Mouse (Mus musculus): Measurements from ENCODE around the gene Ccdc78. TPM values are rescaled to one million over a fixed set of nuclear protein-coding genes. Genes with fewer than 3 reads are reported as not detected.

Gene Ccdc78
- polyA plus RNA-seq, 1 experiment from 2014 or later: 0.18 TPM

GRCm38 (mm10) chr17:25836397-25837075 is 50.2 kb downstream of the Ccdc78 start:
- Histone ChIP-seq H3K4me1 (ENCODE audit: control insufficient read depth, insufficient read depth, low read length) (peaks cover 54% of the 10 kb centered on the region), H3K4me3 (replicated peaks; ENCODE audit: low read depth, low read length) (peak overlapping the region; percentile 47), H3K9me3 (ENCODE audit: control insufficient read depth, low read length) (no peaks in the 10 kb centered on the region), H3K36me3 (ENCODE audit: control insufficient read depth, insufficient read depth, low read length) (peaks cover 43% of the 10 kb centered on the region), H3K4me2 (ENCODE audit: low read length) (peak overlapping the region; percentile 75), H3K9ac (replicated peaks; ENCODE audit: low read length) (peak overlapping the region; percentile 78), H3K27ac (replicated peaks; ENCODE audit: low read depth, low read length) (peak overlapping the region; percentile 84), H3K27me3 (ENCODE audit: control insufficient read depth, insufficient read depth, low read length) (no peaks in the 10 kb centered on the region)
- DNase-seq: no peak
- 24% methylated on average over 23 of the region's 23 CpGs for WGBS
- ATAC-seq (ENCODE audit: low FRiP score, low TSS enrichment): no peak

- Histone ChIP-seq H3K4me3 (replicated peaks; ENCODE audit: low read depth, low read length) (peak within 1 kb of the TSS; percentile 47), H3K4me2 (ENCODE audit: low read length) (peak within 1 kb of the TSS; percentile 75), H3K27me3 (ENCODE audit: control insufficient read depth, insufficient read depth, low read length) (no peaks in the 10 kb centered on the region), H3K27ac (replicated peaks; ENCODE audit: low read depth, low read length) (peak within 1 kb of the TSS; percentile 84), H3K4me1 (ENCODE audit: control insufficient read depth, insufficient read depth, low read length) (peaks cover 49% of the 10 kb centered on the region), H3K36me3 (ENCODE audit: control insufficient read depth, insufficient read depth, low read length) (peaks cover 46% of the 10 kb centered on the region), H3K9ac (replicated peaks; ENCODE audit: low read length) (peak within 1 kb of the TSS; percentile 78), H3K9me3 (ENCODE audit: control insufficient read depth, low read length) (no peaks in the 10 kb centered on the region)
- peak; percentile 26; the same call in 1 of the 2 replicates for ATAC-seq (ENCODE audit: low FRiP score, low TSS enrichment)
- peak; percentile 89 for DNase-seq
- 2% methylated on average over 29 of the region's 29 CpGs for WGBS
These were observed 50.7 kb downstream of the Ccdc78 start, which contains the start of gene Rhbdl1 for GRCm38 (mm10) chr17:25837076-25837410. Rhbdl1 (minus strand) TSS chr17:25837295.

- no peaks in the 10 kb centered on the region for H3K27me3 ChIP-seq (ENCODE audit: control insufficient read depth, insufficient read depth, low read length)
- H3K4me3 ChIP-seq (replicated peaks; ENCODE audit: low read depth, low read length): no peak overlapping the region
- peak overlapping the region; percentile 84 for H3K27ac ChIP-seq (replicated peaks; ENCODE audit: low read depth, low read length)
- H3K9ac ChIP-seq (replicated peaks; ENCODE audit: low read length): peak overlapping the region; percentile 78; the same call in 1 of the 2 replicates
- ATAC-seq (ENCODE audit: low FRiP score, low TSS enrichment) (no peak), DNase-seq (peak; percentile 57)
- peak overlapping the region; percentile 75 for H3K4me2 ChIP-seq (ENCODE audit: low read length)
- H3K9me3 ChIP-seq (ENCODE audit: control insufficient read depth, low read length): no peaks in the 10 kb centered on the region
- WGBS: 13% methylated on average over 3 of the region's 3 CpGs
- peaks cover 46% of the 10 kb centered on the region for H3K4me1 ChIP-seq (ENCODE audit: control insufficient read depth, insufficient read depth, low read length)
- peaks cover 51% of the 10 kb centered on the region for H3K36me3 ChIP-seq (ENCODE audit: control insufficient read depth, insufficient read depth, low read length)
These were observed 51.2 kb downstream of the Ccdc78 start for GRCm38 (mm10) chr17:25837533-25837932.

GRCm38 (mm10) chr17:25838904-25839303 is 52.5 kb downstream of the Ccdc78 start:
- no peak overlapping the region for H3K27ac ChIP-seq (replicated peaks; ENCODE audit: low read depth, low read length)

GRCm38 (mm10) chr17:25839455-25840235 is 53.3 kb downstream of the Ccdc78 start:
- no peak overlapping the region for H3K4me2 ChIP-seq (ENCODE audit: low read length)
- no peaks in the 10 kb centered on the region for H3K9me3 ChIP-seq (ENCODE audit: control insufficient read depth, low read length)
- no peak for ATAC-seq (ENCODE audit: low FRiP score, low TSS enrichment)
- H3K36me3 ChIP-seq (ENCODE audit: control insufficient read depth, insufficient read depth, low read length): peaks cover 51% of the 10 kb centered on the region
- DNase-seq: no peak
- H3K9ac ChIP-seq (replicated peaks; ENCODE audit: low read length): no peak overlapping the region
- no peak overlapping the region for H3K27ac ChIP-seq (replicated peaks; ENCODE audit: low read depth, low read length)
- WGBS: 85% methylated on average over 14 of the region's 14 CpGs
- H3K4me1 ChIP-seq (ENCODE audit: control insufficient read depth, insufficient read depth, low read length): peaks cover 45% of the 10 kb centered on the region
- H3K27me3 ChIP-seq (ENCODE audit: control insufficient read depth, insufficient read depth, low read length): no peaks in the 10 kb centered on the region
- H3K4me3 ChIP-seq (replicated peaks; ENCODE audit: low read depth, low read length): no peak overlapping the region

More at GRCm38 (mm10) chr17:25838904-25839303, 52.5 kb downstream of the Ccdc78 start:
- Histone ChIP-seq H3K36me3 (ENCODE audit: control insufficient read depth, insufficient read depth, low read length) (peaks cover 53% of the 10 kb centered on the region), H3K4me2 (ENCODE audit: low read length) (no peak overlapping the region), H3K27me3 (ENCODE audit: control insufficient read depth, insufficient read depth, low read length) (no peaks in the 10 kb centered on the region), H3K4me3 (replicated peaks; ENCODE audit: low read depth, low read length) (no peak overlapping the region), H3K9me3 (ENCODE audit: control insufficient read depth, low read length) (no peaks in the 10 kb centered on the region), H3K4me1 (ENCODE audit: control insufficient read depth, insufficient read depth, low read length) (peaks cover 51% of the 10 kb centered on the region), H3K9ac (replicated peaks; ENCODE audit: low read length) (no peak overlapping the region)
- DNase-seq: no peak
- no peak for ATAC-seq (ENCODE audit: low FRiP score, low TSS enrichment)
- 93% methylated on average over 4 of the region's 4 CpGs for WGBS

Small RNA genes within 50 kb of the gene (microRNA-seq; reads per million reads assigned to microRNA genes)
- gene Gm25083 (not detected), gene Mir3082 (0.88 reads per million), gene Mir6966 (not detected)

Other genes starting within 250 kb of the Ccdc78 start
- 8.0 and 13.5 TPM in 2 replicates for gene Sox8, start 215.9 kb upstream of the Ccdc78 start, polyA plus RNA-seq (2014; fragmentation: Nextera tagmentation; extraction: Ambion mirVana)
- gene Lmf1, start 207.5 kb upstream of the Ccdc78 start, polyA plus RNA-seq (2014; fragmentation: Nextera tagmentation; extraction: Ambion mirVana): 19.5 and 20.8 TPM in 2 replicates
- 4.3 and 6.0 TPM in 2 replicates for gene Gng13, start 69.4 kb upstream of the Ccdc78 start, polyA plus RNA-seq (2014; fragmentation: Nextera tagmentation; extraction: Ambion mirVana)
- 4.5 and 5.0 TPM in 2 replicates for gene Chtf18, start 59.2 kb upstream of the Ccdc78 start, polyA plus RNA-seq (2014; fragmentation: Nextera tagmentation; extraction: Ambion mirVana)
- gene Rpusd1, start 58.9 kb upstream of the Ccdc78 start, polyA plus RNA-seq (2014; fragmentation: Nextera tagmentation; extraction: Ambion mirVana): 25.7 and 28.1 TPM in 2 replicates
- gene Mslnl, start 50.5 kb upstream of the Ccdc78 start, polyA plus RNA-seq (2014; fragmentation: Nextera tagmentation; extraction: Ambion mirVana): not detected in 2 replicates
- gene Msln, start 32.2 kb upstream of the Ccdc78 start, polyA plus RNA-seq (2014; fragmentation: Nextera tagmentation; extraction: Ambion mirVana): 0.72 TPM in 1 of 2 replicates, not detected in the other
- 32.7 and 33.3 TPM in 2 replicates for gene Narfl, start 12.8 kb upstream of the Ccdc78 start, polyA plus RNA-seq (2014; fragmentation: Nextera tagmentation; extraction: Ambion mirVana)
- gene Haghl, start 907 bp upstream of the Ccdc78 start, polyA plus RNA-seq (2014; fragmentation: Nextera tagmentation; extraction: Ambion mirVana): 155 and 181 TPM in 2 replicates
- 89.0 and 103 TPM in 2 replicates for gene Fam173a, start 6.3 kb downstream of the Ccdc78 start, polyA plus RNA-seq (2014; fragmentation: Nextera tagmentation; extraction: Ambion mirVana)
- gene AC134908.4, start 9.1 kb downstream of the Ccdc78 start, polyA plus RNA-seq (2014; fragmentation: Nextera tagmentation; extraction: Ambion mirVana): not detected in 2 replicates
- 5.8 and 9.7 TPM in 2 replicates for gene Metrn, start 10.6 kb downstream of the Ccdc78 start, polyA plus RNA-seq (2014; fragmentation: Nextera tagmentation; extraction: Ambion mirVana)
- gene Fbxl16, start 22.5 kb downstream of the Ccdc78 start, polyA plus RNA-seq (2014; fragmentation: Nextera tagmentation; extraction: Ambion mirVana): 37.2 and 39.8 TPM in 2 replicates
- gene Wdr24, start 37.0 kb downstream of the Ccdc78 start, polyA plus RNA-seq (2014; fragmentation: Nextera tagmentation; extraction: Ambion mirVana): 30.0 and 31.7 TPM in 2 replicates
- gene Jmjd8, start 42.3 kb downstream of the Ccdc78 start, polyA plus RNA-seq (2014; fragmentation: Nextera tagmentation; extraction: Ambion mirVana): 48.9 and 50.2 TPM in 2 replicates
- 310 and 386 TPM in 2 replicates for gene Stub1, start 46.8 kb downstream of the Ccdc78 start, polyA plus RNA-seq (2014; fragmentation: Nextera tagmentation; extraction: Ambion mirVana)
- gene Rhbdl1, start 50.7 kb downstream of the Ccdc78 start, polyA plus RNA-seq (2014; fragmentation: Nextera tagmentation; extraction: Ambion mirVana): 45.5 and 57.4 TPM in 2 replicates
- gene Gm20683, start 55.2 kb downstream of the Ccdc78 start, polyA plus RNA-seq (2014; fragmentation: Nextera tagmentation; extraction: Ambion mirVana): 8.0 and 12.9 TPM in 2 replicates
- gene Rhot2, start 58.3 kb downstream of the Ccdc78 start, polyA plus RNA-seq (2014; fragmentation: Nextera tagmentation; extraction: Ambion mirVana): 9.6 and 16.8 TPM in 2 replicates
- gene Wdr90, start 74.9 kb downstream of the Ccdc78 start, polyA plus RNA-seq (2014; fragmentation: Nextera tagmentation; extraction: Ambion mirVana): 14.4 and 17.1 TPM in 2 replicates
- 13.9 and 19.3 TPM in 2 replicates for gene Mcrip2, start 82.2 kb downstream of the Ccdc78 start, polyA plus RNA-seq (2014; fragmentation: Nextera tagmentation; extraction: Ambion mirVana)
- 58.2 and 75.9 TPM in 2 replicates for gene Mettl26, start 88.5 kb downstream of the Ccdc78 start, polyA plus RNA-seq (2014; fragmentation: Nextera tagmentation; extraction: Ambion mirVana)
- 0.61 and 0.70 TPM in 2 replicates for gene Wfikkn1, start 94.3 kb downstream of the Ccdc78 start, polyA plus RNA-seq (2014; fragmentation: Nextera tagmentation; extraction: Ambion mirVana)
- gene Rab40c, start 133.1 kb downstream of the Ccdc78 start, polyA plus RNA-seq (2014; fragmentation: Nextera tagmentation; extraction: Ambion mirVana): 29.4 and 46.9 TPM in 2 replicates
- gene Pigq, start 158.4 kb downstream of the Ccdc78 start, polyA plus RNA-seq (2014; fragmentation: Nextera tagmentation; extraction: Ambion mirVana): 53.6 and 57.9 TPM in 2 replicates
- gene Nhlrc4, start 158.4 kb downstream of the Ccdc78 start, polyA plus RNA-seq (2014; fragmentation: Nextera tagmentation; extraction: Ambion mirVana): 0.16 and 0.32 TPM in 2 replicates
- 3.3 and 5.2 TPM in 2 replicates for gene A930017K11Rik, start 166.0 kb downstream of the Ccdc78 start, polyA plus RNA-seq (2014; fragmentation: Nextera tagmentation; extraction: Ambion mirVana)
- gene Capn15, start 199.2 kb downstream of the Ccdc78 start, polyA plus RNA-seq (2014; fragmentation: Nextera tagmentation; extraction: Ambion mirVana): 21.1 and 25.7 TPM in 2 replicates